Mouse (Mus musculus) ES-Bruce4 (cell line): ENCODE results near the gene 1810024B03Rik.

Experiments
- CTCF ChIP-seq: IDR thresholded peaks from one replicate; pipeline ENCODE4 v1.8.1; 2011; ENCODE audit warnings: low read depth, low read length
- EP300 ChIP-seq: IDR thresholded peaks from 2 replicates; pipeline ENCODE4 v1.6.1; 2011; ENCODE audit warnings: low read depth, low read length; ENCODE audit not compliant: insufficient read depth

DNA sequence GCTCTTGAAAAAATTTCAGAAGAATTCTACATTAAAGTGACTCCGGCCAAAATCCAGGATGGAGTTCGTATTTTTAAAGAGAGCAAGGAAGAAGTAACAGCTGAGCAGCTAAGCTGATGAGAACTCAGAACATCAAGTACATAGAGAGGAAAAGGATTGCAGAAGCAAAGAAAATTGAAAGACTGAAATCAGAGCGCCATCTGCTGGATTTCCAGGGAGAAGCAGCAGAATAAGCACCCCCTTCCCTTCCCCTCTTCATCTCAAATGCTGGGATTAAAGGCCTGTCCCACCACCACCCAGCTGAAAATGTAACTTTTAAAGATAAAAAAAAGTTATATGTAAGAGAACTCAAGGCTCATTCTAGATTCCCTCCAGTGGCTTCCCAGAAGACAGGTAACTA is 3.1 kb downstream of the 1810024B03Rik start:
- TF ChIP-seq CTCF = peak; percentile 33
- no peak for TF ChIP-seq EP300
